13 mouse cellular contexts compared by ENCODE assay signal in genomic region chr16:62653817-62654216, GRCm38 (mm10).
DNase-seq lines count a peak whose midpoint lies in the region; ATAC-seq and TF ChIP-seq lines count a peak whose summit lies in the region.
"Had no signal": no experiment of that assay in that cellular context is flagged by ENCODE, and none has a peak within 500 bp of the region (broad histone marks: within the 10 kb centered on the region; RNA-seq: fewer than 3 reads in every experiment).

No protein-coding gene starts in this region.

- 0 out of 2 replicates have a peak overlapping the region, but pooled peaks have one; percentile 4 for H3K4me3 ChIP-seq in cortical plate, adult 2 months (ENCODE audit: insufficient read depth, low read length)
- peak overlapping the region; percentile 22 for H3K4me3 ChIP-seq in forebrain, postnatal 0 days (ENCODE audit: low read depth, low read length)
- no peak overlapping the region for H3K4me3 ChIP-seq in midbrain, embryonic 13.5 days (replicated peaks)
- H3K4me3 ChIP-seq: embryonic facial prominence, embryonic 12.5 days had no signal

- no peaks in the 10 kb centered on the region for H3K4me1 ChIP-seq in cortical plate, adult 2 months (ENCODE audit: control insufficient read depth, insufficient read depth, low read length)
- no peaks in the 10 kb centered on the region for H3K4me1 ChIP-seq in forebrain, postnatal 0 days (ENCODE audit: insufficient read depth)
- no peaks in the 10 kb centered on the region for H3K4me1 ChIP-seq in midbrain, embryonic 13.5 days (replicated peaks)
- H3K4me1 ChIP-seq: embryonic facial prominence, embryonic 12.5 days had no signal

- no peak for TF ChIP-seq POLR2A in cortical plate, adult 2 months (IDR thresholded peaks at IDR 0.05; ENCODE audit: extremely low read depth, insufficient read depth, low read length)

- no peak for TF ChIP-seq CTCF in cortical plate, adult 2 months (IDR thresholded peaks at IDR 0.05; ENCODE audit: extremely low read depth, insufficient read depth, low read length)
- no peak for TF ChIP-seq CTCF in forebrain, postnatal 0 days (IDR thresholded peaks at IDR 0.05; ENCODE audit: low read depth)

- H3K27me3 ChIP-seq in forebrain, postnatal 0 days (ENCODE audit: insufficient read depth, low read length) = no peaks in the 10 kb centered on the region
- H3K27me3 ChIP-seq in midbrain, embryonic 13.5 days = no peaks in the 10 kb centered on the region
- H3K27me3 ChIP-seq: embryonic facial prominence, embryonic 12.5 days had no signal

- ATAC-seq in forebrain, postnatal 0 days = peak; percentile 78
- peak; percentile 71; the same call in 1 of the 2 replicates for ATAC-seq in midbrain, embryonic 13.5 days
- ATAC-seq in megakaryocyte-erythroid progenitor cell, adult 5-6 weeks (replicated peaks; ENCODE audit: low FRiP score, low TSS enrichment, poor library complexity, severe bottlenecking) = no peak

- H3K27ac ChIP-seq in cortical plate, adult 2 months (ENCODE audit: insufficient read depth, low read length) = no peak overlapping the region
- H3K27ac ChIP-seq in forebrain, postnatal 0 days (ENCODE audit: low read depth, low read length) = no peak overlapping the region
- H3K27ac ChIP-seq in midbrain, embryonic 13.5 days = no peak overlapping the region
- H3K27ac ChIP-seq: embryonic facial prominence, embryonic 12.5 days had no signal

- 8% methylated on average over 8 of the region's 8 CpGs for WGBS in forebrain, postnatal 0 days
- 38% methylated on average over 8 of the region's 8 CpGs for WGBS in midbrain, embryonic 13.5 days

- no peaks in the 10 kb centered on the region for H3K9me3 ChIP-seq in forebrain, postnatal 0 days (ENCODE audit: low read length)
- no peaks in the 10 kb centered on the region for H3K9me3 ChIP-seq in midbrain, embryonic 13.5 days
- H3K9me3 ChIP-seq: embryonic facial prominence, embryonic 12.5 days had no signal

- H3K36me3 ChIP-seq in forebrain, postnatal 0 days (ENCODE audit: insufficient read depth) = no peaks in the 10 kb centered on the region
- H3K36me3 ChIP-seq in midbrain, embryonic 13.5 days = no peaks in the 10 kb centered on the region
- H3K36me3 ChIP-seq: embryonic facial prominence, embryonic 12.5 days had no signal

- peak overlapping the region; percentile 44 for H3K4me2 ChIP-seq in forebrain, postnatal 0 days (ENCODE audit: low read depth)
- H3K4me2 ChIP-seq in midbrain, embryonic 13.5 days (replicated peaks) = peak overlapping the region; percentile 12
- H3K4me2 ChIP-seq: embryonic facial prominence, embryonic 12.5 days; liver, embryonic 11.5 days had no signal

- peak; percentile 21 to 24 for DNase-seq in layer of hippocampus, adult 8-10 months (ENCODE audit: low spot score in 2 of 2)
- no peak for DNase-seq in layer of hippocampus, postnatal 25 days (ENCODE audit: extremely low spot score in 1 of 2, low spot score in 1 of 2)
- DNase-seq in forebrain, postnatal 0 days = peak; percentile 67
- DNase-seq in adrenal gland, postnatal 14 days = no peak
- DNase-seq in thymus, adult 18-20 months = no peak
- DNase-seq: cerebellum, adult 11-12 months; gastrocnemius, postnatal 14 days; thymus, postnatal 25 days had no signal

- H3K9ac ChIP-seq in forebrain, postnatal 0 days = no peak overlapping the region
- no peak overlapping the region for H3K9ac ChIP-seq in midbrain, embryonic 13.5 days (replicated peaks)
- H3K9ac ChIP-seq: embryonic facial prominence, embryonic 12.5 days had no signal

Comparison
In these comparisons a context has a peak if more than half of its experiments do, and no peak if none do; other contexts are left out.
1. DNase-seq: peak in layer of hippocampus, adult 8-10 months (2 of 2) and forebrain, postnatal 0 days (single experiment); none in layer of hippocampus, postnatal 25 days (0 of 2), adrenal gland, postnatal 14 days (single experiment) and thymus, adult 18-20 months (0 of 2).